Mouse (Mus musculus) spleen, adult 2 months (tissue): ENCODE data around the gene Tmem95.

Source experiments
- CTCF ChIP-seq: fragments of 200-500 bp; IDR thresholded peaks from 2 replicates; pipeline ENCODE4 v1.5.1; 2011; ENCODE audit warnings: mild to moderate bottlenecking, inconsistent platforms; ENCODE audit not compliant: insufficient read depth, insufficient read length, insufficient replicate concordance; ENCODE audit errors: extremely low read depth
- POLR2A ChIP-seq: fragments of 200-500 bp; IDR thresholded peaks from 2 replicates; pipeline ENCODE4 v1.6.1; 2011; ENCODE audit warnings: low read depth, low read length, inconsistent platforms

DNA sequence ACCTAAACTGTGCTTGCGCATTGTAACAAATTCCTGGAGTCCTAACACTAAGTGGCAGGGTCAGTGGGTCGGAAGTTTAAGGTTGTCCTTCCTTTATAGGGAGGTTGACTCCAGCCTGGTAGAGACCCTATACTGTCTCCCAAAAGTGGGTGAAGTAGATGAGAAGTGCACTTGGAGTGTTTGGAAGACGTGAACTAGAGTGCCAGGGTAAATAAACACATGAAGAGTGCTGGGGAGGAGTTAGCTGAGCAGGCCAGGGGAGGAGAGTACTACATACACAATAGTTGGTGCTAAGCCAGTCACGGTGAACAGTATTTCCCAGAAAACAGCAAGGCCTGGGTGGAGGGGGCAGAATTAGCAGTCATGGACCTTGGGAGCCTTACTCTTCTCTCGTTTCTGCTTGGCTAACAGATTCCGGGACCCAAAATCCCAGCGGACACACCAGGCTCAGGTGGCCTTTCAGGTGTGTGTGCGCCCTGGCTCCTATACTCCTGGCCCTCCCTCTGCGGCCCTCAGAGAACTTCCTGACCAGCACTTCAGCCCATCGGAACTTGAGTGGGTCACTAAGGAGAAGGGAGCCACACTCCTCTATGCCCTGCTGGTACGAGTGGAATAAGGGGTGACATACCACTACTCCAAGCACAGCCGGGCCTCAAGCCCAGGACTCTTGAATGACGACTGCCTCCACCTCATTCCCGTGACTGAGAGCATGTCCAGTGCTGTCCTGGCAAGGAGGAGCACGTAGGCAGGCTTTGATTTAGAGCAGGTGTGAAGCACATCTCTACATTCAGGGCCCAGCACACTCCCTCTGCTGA lies 35.1 kb upstream of the Tmem95 start:
- TF ChIP-seq CTCF (no peak), POLR2A (no peak)
